Mouse (Mus musculus) forelimb bud, embryonic 11.5 days (tissue): ENCODE measurements around the gene Tmem120a.

ENCODE experiments used
- DNase-seq: peaks from one replicate; pipeline ENCODE4 v3.0.0-alpha.2; 2012; ENCODE audit warnings: low read depth, low spot score

The Tmem120a gene

GRCm38 (mm10) chr5:135743741-135744609, at the start of gene Tmem120a:
Gene Tmem120a, minus strand, starts transcription at chr5:135744448.
- peak; percentile 90 for DNase-seq

GRCm38 (mm10) chr5:135782901-135783300, 38.7 kb upstream of the Tmem120a start:
- no peak for DNase-seq

- no peak for DNase-seq
Observed at GRCm38 (mm10) chr5:135780331-135780730, 36.1 kb upstream of the Tmem120a start.

GRCm38 (mm10) chr5:135778471-135779445, 34.5 kb upstream of the Tmem120a start, which contains the start of gene Mdh2:
Gene Mdh2, plus strand, starts transcription at chr5:135778480.
- DNase-seq: peak; percentile 100

GRCm38 (mm10) chr5:135777796-135778470, 33.7 kb upstream of the Tmem120a start, which contains the start of gene Styxl1:
Gene Styxl1, minus strand, starts transcription at chr5:135778385.
- DNase-seq: peak; percentile 29

GRCm38 (mm10) chr5:135776546-135776945, 32.3 kb upstream of the Tmem120a start:
- no peak for DNase-seq

GRCm38 (mm10) chr5:135772519-135772918, 28.3 kb upstream of the Tmem120a start:
- no peak for DNase-seq

GRCm38 (mm10) chr5:135764971-135765370, 20.7 kb upstream of the Tmem120a start:
- no peak for DNase-seq

GRCm38 (mm10) chr5:135763526-135763925, 19.3 kb upstream of the Tmem120a start:
- DNase-seq: peak; percentile 80

GRCm38 (mm10) chr5:135761881-135762280, 17.6 kb upstream of the Tmem120a start:
- DNase-seq: no peak

GRCm38 (mm10) chr5:135751595-135751994, 7.3 kb upstream of the Tmem120a start:
- no peak for DNase-seq

- no peak for DNase-seq
Observed at GRCm38 (mm10) chr5:135751041-135751440, 6.8 kb upstream of the Tmem120a start.

GRCm38 (mm10) chr5:135744742-135745141, 494 bp upstream of the Tmem120a start:
- DNase-seq: no peak

GRCm38 (mm10) chr5:135742941-135743740, 1.1 kb downstream of the Tmem120a start:
- DNase-seq: peak; percentile 57

- DNase-seq: no peak
Observed at GRCm38 (mm10) chr5:135742156-135742555, 2.1 kb downstream of the Tmem120a start.

- no peak for DNase-seq
Observed at GRCm38 (mm10) chr5:135738266-135738665, 6.0 kb downstream of the Tmem120a start.

GRCm38 (mm10) chr5:135737154-135737553, 7.1 kb downstream of the Tmem120a start:
- DNase-seq: no peak

GRCm38 (mm10) chr5:135736544-135736943, 7.7 kb downstream of the Tmem120a start:
- no peak for DNase-seq

- DNase-seq: no peak
Observed at GRCm38 (mm10) chr5:135735741-135736140, 8.5 kb downstream of the Tmem120a start.

GRCm38 (mm10) chr5:135734057-135734680, 10.1 kb downstream of the Tmem120a start:
- no peak for DNase-seq
